Mouse (Mus musculus) liver, embryonic 14.5 days (tissue): ENCODE data around the gene Il10.

Experiments
- CTCF ChIP-seq: IDR thresholded peaks from 2 replicates; pipeline ENCODE4 v1.5.1; 2016; ENCODE audit warnings: antibody characterized with exemption, low read depth, control low read depth
- EP300 ChIP-seq: IDR thresholded peaks from 2 replicates; pipeline ENCODE4 v1.6.1; 2016; ENCODE audit warnings: antibody characterized with exemption, low read depth

DNA sequence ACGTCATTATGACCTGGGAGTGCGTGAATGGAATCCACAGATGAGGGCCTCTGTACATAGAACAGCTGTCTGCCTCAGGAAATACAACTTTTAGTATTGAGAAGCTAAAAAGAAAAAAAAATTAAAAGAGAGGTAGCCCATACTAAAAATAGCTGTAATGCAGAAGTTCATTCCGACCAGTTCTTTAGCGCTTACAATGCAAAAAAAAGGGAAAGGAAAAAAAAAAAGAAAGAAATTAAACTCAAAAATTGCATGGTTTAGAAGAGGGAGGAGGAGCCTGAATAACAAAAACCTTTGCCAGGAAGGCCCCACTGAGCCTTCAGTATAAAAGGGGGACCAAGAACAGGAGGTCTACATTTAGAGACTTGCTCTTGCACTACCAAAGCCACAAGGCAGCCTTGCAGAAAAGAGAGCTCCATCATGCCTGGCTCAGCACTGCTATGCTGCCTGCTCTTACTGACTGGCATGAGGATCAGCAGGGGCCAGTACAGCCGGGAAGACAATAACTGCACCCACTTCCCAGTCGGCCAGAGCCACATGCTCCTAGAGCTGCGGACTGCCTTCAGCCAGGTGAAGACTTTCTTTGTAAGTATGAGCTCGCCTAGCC lies at the start of gene Il10:
- TF ChIP-seq EP300 (no peak), CTCF (no peak)
